Mouse (Mus musculus): ENCODE results near the gene Gsto2. TPM values are rescaled to one million over a fixed set of nuclear protein-coding genes. Genes with fewer than 3 reads are reported as not detected.
A peak's percentile ranks its signal among the peaks of the same experiment; 100 is the strongest.

The Gsto2 gene
- total RNA-seq, 2 experiments from 2014 or later: 0.33 TPM; not detected in 1

DNA sequence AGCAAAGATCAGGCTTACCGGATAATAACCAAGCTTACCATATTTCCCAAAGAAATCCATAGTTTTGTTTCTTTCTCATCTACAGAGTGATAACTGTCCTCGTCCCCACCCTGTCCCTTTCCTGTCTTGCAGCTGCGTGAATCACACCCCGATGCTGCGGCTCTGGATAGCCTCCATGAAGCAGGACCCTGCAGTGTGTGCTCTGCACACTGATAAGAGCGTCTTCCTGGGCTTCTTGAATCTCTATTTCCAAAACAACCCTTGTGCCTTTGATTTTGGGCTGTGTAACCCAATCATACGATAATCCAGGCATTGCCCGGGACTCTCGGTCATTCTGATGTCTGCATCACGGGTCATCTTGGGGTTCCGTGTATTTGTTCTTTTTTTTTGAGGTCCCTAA lies 20.6 kb downstream of the Gsto2 start:
- 0 out of 2 replicates have a peak, but pooled peaks have one; percentile 43 for ATAC-seq (replicated peaks; ENCODE audit: low FRiP score, low TSS enrichment, poor library complexity, severe bottlenecking)

DNA sequence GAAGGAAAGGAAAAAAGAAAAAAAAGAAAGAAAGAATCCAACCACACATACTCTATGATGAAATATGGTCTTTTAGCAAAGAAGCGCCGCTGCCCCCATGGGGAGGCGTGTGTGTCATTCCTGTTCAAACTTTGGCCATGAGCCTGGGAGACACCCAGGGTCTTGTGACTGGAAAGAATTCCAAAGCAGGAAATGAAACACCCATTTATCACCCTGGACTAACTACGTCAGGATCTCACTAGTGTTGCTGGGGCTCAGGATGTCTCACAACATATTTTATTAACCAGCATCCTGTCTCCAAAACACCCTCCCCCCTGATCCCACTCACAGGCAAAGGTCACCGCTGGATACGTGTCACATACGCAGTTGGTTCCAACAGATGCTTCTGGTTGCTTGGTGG lies 21.3 kb downstream of the Gsto2 start:
- no peak for ATAC-seq (replicated peaks; ENCODE audit: low FRiP score, low TSS enrichment, poor library complexity, severe bottlenecking)

DNA sequence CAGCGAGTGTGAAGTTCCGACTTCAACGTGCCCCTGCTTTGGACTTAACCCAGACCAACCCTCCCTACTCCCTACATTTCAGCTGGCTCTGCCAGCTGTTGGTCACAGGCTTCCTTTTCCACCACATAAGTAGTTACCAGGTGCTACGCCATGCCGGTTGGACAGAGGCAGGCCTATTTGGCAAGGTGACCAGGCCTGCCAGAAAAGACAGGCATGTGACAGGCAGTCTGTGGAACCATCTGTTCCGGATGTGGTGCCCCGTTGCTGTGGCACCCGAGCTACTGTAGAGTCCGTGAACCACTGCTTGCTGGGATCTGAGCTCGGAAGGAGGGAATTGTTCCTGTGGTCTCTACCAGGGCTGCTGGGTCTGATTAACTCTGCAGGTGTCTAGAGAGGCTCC lies 22.1 kb downstream of the Gsto2 start:
- peak; percentile 35; the same call in 1 of the 2 replicates for ATAC-seq (replicated peaks; ENCODE audit: low FRiP score, low TSS enrichment, poor library complexity, severe bottlenecking)

DNA sequence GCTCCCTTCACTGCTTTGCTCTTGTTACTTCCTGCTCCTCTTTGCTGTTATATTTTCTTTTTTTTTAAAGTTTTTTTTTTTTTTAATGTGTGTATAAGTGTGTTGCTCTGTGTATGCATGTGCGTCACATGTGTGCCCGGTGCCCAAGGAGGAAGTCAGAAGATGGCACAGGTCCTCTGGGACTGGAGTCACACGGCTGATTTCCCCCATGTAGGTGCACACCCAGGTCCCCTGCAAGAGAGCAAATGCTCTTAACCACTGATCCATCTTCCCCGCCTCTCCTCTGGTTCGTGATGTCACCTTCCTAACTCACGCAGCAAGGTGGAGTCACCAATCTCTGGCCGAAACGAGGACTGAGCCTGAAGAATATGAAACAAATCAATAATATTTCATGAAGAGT lies 22.7 kb downstream of the Gsto2 start:
- no peak for ATAC-seq (replicated peaks; ENCODE audit: low FRiP score, low TSS enrichment, poor library complexity, severe bottlenecking)

DNA sequence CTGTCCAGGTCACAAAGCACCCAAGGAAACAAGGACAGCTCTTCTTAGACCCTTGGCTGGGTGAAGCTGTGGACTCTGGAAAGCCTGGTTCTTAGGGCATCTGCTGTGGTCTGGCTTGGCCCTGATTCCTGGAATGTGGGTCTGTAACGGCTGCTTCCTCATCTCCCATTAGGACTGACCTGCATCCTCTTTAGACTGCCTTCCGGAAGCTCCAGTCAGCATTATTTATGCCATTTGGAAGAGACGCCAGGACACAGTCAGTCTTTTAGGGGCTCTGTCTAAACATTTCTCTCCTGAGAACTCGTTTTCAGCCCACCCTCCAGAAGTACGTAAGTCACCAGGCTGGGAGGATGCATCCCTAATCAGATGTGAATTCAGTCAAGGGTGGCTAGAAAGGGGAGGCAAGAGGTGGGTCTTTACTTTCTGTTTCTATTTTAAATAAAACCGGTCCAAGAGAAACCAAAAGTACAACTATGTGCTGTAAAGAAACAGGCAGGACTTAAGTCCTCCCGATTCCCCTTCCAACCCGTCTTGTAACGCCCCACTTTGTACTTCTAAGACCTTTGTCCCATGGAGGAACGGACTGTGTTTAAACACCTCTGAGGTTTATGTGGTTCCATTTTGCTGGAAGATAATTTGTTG lies 25.3 kb downstream of the Gsto2 start:
- no peak; the same call in 1 of the 2 replicates for ATAC-seq (replicated peaks; ENCODE audit: low FRiP score, low TSS enrichment, poor library complexity, severe bottlenecking)

DNA sequence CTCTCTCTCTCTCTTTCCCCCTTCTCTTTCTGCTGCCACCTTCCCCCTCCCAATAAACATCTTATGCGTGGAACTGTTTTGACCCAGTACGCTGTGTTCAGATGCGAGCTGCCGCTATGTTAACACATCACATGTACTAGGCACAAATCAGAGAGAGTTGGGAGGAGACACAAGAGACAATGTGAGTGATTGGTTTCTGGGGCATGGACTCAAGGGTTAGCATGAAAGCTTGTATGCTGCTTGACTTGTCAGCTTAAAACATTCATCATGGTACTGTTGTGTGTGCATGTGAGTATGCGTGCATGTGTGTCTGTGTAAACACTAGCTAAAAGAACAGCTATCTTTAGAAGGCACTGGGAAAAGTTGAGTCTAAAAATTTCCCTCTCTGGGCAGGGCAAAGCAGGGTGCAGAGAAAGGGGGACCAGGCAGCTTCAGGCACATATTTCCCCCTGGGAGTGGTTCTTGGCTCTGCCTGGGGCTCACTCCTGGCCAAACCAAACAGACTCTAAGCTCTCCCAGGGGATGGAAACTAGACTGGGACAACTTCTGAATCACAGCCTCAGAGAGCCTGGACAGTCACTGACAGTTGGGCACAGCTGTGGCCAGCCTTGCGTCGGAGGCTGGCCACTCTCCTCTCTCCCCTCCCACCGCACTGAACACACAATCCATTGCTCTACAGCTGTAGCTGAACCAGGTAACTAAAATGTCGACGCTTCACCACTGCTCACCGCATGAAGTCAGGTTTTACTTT lies 26.4 kb downstream of the Gsto2 start:
- ATAC-seq (replicated peaks; ENCODE audit: low FRiP score, low TSS enrichment, poor library complexity, severe bottlenecking): no peak

DNA sequence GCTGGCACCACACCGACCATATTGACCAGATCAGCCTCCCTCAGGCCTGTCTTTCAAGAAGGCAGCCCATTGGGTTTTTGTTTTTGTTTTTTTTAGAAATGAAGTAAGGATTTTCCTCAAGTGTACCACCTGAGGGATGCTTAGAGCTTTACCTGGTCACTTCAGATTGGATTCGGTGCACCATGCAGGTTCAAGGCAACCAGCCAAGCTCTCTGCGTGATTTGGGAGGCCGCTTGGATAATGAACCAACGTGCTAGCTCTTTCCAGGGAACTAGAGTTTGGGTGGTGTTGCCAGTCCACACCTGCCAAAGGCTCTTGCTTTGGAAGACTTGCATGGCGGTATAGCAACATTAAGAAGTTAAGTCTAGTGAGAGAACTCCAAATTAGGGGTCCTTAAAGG lies 27.8 kb downstream of the Gsto2 start:
- no peak for ATAC-seq (replicated peaks; ENCODE audit: low FRiP score, low TSS enrichment, poor library complexity, severe bottlenecking)

DNA sequence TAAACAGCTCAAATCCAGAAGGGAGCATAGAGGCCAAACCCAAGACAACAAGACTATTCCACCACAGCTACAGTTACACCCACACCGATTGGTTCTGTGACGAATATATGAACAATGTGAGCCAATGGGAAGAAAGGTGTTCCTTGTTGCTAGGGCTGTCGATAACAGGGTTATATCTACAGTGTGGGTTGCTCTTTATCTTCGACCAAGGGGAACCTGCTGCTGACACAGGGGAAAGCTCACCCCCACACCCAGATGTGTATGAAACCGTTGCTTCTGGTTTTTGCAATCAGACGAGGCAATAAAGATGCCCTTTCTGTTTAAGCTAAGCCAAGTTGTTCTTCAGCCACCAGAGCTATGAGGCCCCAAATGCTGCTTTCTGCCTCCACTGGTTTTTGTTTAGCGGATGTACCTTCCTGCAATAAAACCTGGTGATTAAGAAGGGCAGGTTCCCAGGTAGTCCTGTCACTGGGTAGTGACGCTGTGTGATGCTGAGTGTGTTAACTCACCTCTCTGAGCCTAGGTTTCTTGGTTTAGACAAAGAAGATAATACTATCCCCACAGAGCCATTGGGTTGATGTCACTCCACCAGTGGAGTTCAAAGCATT lies 33.2 kb downstream of the Gsto2 start:
- peak; percentile 90 for ATAC-seq (replicated peaks; ENCODE audit: low FRiP score, low TSS enrichment, poor library complexity, severe bottlenecking)

DNA sequence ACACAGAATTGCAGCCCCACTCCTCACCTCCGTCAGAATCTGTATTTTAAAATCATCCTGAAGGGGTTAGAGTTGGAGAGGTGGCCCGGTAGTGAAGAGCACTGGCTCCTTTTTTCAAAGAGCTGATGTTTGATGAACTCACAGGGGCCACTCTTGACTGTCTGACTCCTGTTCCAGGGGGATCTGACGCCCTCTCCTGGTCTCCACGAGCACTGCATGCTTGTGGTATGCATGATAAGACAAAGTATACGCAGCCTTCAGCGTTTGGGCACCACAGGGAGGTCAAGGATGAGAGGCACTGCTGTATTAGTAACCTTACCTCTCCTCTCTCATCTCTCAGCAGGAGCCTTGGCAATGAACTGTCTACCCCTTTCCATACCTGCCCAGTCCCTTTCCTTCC lies 34.7 kb downstream of the Gsto2 start:
- ATAC-seq (replicated peaks; ENCODE audit: low FRiP score, low TSS enrichment, poor library complexity, severe bottlenecking): peak; percentile 42; the same call in 1 of the 2 replicates

DNA sequence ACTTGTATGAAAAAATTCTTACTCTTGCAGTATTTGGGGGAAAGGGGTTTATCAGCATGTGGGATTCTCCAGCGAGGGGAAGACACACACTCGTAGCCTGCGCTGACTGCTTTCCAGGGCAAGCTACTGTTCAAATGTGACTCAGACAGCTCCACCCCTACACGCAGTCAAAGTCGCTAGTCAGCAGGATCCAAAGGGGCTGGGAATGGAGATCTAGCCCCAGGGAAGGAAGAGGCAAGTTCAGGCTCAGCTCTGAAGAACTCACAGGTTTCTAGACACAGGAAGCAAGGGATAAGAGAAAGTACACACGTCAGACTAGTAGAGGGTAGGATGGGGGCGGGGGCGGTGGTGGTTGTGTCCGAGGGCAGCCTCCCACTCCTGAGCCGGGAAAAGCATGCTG lies 35.2 kb downstream of the Gsto2 start:
- no peak for ATAC-seq (replicated peaks; ENCODE audit: low FRiP score, low TSS enrichment, poor library complexity, severe bottlenecking)

DNA sequence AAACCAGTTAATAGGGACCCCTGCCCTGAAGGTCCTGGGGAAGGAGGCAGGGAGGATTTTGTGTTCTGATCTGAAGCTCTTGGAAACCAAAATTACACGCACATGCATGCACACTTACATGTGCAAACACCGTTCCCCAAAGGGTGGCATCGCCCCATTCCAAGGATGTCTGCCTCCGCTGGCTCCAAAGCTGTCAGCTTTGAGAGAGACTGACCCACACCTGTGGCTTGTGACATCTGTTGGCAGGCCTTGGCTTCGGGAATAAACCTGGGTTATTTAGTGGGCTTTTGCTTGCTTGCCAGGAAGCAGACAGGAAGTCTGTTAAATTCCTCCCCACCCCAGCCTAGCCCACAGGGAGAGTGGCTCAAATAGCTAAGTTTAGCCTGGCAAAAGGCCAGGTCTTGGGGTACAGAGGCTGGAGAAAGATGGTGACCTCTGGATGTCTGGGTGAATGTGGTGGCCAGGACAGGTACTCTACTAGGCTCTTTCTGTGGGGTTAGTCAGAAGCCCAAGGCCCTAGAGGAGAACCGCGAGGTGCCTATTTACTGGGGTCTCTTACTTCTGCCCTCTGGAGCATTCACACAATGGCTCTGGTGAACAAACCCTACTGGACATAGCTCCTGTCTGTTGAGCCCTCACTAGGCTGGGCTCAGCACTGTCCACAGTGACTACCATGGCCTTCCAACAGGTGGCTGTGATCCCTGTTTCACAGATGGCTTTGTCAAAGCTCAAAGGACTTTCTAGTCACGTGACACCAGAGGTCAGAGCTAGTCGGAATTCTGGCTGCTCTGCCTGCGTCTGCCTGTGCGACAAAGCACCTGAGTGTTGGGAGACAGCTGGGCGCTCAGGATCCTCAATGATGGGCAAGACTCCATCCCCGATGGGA lies 37.2 kb downstream of the Gsto2 start:
- no peak for ATAC-seq (replicated peaks; ENCODE audit: low FRiP score, low TSS enrichment, poor library complexity, severe bottlenecking)

DNA sequence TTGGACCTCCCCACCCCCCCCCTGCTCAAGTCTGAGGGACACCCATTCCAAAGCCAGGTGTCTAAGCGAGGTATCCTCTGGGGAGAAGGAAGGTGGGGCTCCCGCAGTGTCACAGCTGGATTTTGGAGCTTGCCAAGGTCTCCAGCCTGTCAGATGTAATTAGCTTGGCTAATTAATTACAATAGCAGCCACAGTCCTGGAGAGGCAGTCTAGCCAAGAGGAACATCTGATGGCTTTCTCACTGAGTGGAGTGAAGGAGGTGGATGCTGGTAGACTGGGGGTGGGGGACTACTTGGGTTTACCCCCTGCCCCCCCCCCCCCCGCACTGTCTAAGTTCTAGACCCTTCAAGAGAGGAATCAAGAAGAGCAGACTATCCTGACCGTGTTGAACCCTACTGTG lies 38.3 kb downstream of the Gsto2 start:
- ATAC-seq (replicated peaks; ENCODE audit: low FRiP score, low TSS enrichment, poor library complexity, severe bottlenecking): no peak

DNA sequence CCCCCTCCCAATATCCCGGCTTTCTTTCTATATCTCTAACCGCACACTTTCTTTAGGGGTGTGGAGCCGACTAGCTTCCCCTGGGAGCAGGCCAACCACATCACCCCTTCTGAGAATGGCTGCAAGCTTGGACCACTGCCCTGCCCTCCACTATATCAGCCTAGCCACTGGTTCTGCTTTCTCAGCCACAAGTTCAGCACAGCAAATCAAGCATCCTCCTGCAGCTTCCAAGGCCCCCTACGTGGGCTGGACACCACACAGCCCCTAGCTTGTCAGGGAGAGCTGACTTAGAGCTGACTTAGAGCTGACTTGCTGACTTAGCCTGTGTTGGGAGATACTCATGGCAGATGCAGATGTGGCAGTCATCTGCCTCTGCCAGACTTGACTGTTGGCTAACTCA lies 39.7 kb downstream of the Gsto2 start:
- ATAC-seq (replicated peaks; ENCODE audit: low FRiP score, low TSS enrichment, poor library complexity, severe bottlenecking): no peak

DNA sequence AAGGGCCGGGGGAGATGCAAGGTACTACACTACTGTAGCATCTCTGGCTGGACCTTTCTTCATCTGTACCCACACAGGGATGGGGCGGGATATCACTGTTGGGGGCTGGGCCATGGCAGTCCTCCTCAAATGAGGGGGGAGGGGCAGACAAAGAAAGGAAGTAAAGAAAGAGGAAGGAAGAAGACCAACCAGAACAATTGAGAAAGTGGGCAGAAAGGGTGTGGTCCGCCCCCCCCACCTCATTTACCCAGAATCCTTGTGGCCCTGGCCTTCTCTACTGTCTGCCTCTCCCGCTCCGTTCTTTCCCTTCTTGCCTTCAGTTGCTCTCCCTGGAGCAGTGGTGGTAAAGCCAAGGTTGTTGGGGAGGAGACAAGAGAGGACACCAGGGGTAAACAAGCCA lies 40.3 kb downstream of the Gsto2 start:
- no peak for ATAC-seq (replicated peaks; ENCODE audit: low FRiP score, low TSS enrichment, poor library complexity, severe bottlenecking)

DNA sequence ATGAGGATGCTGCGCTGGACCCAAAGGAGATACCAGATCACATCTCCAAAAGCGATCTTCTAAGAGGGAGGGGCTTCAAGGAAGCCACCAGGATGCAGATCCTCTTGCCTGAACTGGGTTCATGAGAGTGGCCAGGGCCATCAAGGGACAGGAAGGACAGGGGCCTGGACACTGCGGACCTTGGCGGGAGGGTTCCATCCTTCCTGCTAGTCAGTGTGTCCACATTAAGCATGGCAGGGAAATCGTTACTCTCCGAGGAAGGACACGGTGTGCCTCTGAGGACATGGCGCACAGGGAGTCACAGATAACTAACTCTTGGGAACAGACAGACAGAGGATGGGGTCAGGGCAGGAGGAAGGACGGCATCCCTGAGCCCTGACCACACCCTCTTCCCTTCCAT lies 42.3 kb downstream of the Gsto2 start:
- ATAC-seq (replicated peaks; ENCODE audit: low FRiP score, low TSS enrichment, poor library complexity, severe bottlenecking): no peak

DNA sequence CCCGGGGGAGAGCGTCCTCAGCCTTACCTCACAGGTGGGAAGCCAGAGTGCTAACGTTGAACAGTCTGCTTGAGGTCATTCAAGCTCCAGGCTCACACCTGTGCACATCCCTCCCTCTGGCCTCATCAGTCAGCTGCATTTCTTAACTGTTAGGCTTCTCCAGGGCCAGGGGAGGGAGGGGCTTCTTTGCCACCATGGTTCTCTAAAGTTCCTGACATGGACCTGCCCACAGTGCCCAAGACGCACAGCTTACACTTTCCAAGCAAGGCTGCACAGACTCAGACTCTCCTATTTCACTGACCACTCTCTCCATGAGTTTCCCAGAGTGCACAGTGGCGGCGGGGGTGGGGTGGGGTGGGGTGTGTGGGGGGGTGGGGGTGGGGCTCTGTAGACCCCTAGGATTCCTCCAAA lies 43.6 kb downstream of the Gsto2 start:
- ATAC-seq (replicated peaks; ENCODE audit: low FRiP score, low TSS enrichment, poor library complexity, severe bottlenecking): no peak

DNA sequence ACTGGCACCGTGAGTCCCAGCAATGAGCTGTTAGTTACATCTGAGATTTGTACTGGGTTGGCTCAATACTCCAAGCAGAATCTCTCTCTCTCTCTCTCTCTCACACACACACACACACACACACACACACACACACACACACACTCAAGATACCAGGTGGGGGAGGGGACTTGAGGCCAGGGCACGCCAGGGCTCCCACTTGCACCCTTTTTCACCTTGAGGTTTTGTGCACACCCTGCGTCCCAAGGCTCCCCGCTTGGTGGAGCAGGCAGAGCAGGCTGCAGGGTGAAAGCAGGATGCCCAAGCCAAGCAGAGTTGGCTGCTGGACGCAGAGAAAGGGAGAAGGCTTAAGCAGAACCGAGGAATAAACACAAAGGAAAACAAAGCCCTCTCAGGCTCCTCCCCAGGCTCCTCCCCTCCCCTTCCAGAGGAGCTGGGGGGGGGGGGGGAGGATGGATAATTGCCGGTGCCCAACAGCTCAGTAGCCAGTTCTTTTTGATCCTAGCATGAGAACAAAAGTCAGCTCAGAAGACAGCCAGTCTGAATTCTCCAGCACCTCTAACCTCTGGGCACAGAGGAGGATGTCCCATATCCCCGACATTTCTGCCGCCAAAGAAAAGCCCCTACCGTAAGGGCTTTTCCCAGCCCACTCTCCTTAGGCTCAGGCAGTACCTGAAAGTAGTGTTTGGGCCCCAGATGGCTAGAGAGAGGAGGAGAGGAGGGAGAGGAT lies 44.2 kb downstream of the Gsto2 start:
- 0 out of 2 replicates have a peak, but pooled peaks have one; percentile 12 for ATAC-seq (replicated peaks; ENCODE audit: low FRiP score, low TSS enrichment, poor library complexity, severe bottlenecking)

DNA sequence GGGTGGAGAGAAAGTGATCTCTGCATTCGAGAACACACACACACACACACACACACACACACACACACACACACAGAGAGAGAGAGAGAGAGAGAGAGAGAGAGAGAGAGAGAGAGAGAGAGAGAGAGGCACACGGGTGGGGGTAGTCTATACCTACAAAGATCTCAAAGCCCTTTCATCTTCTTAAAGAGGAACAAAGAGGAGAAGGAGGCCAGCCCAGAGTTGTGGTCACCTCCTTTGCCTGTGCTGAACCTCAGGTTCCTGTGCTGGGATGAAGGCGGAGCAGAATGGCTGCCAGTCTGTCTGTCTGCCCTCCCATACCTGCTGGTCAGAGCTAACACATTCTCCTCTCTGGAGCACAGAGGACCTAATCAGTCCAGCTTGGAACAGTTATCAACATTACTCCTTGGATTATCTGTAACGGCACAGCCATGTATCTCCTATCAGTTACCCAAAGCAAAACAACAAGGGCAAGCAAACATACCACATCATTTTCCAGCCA lies 44.8 kb downstream of the Gsto2 start:
- peak; percentile 47 for ATAC-seq (replicated peaks; ENCODE audit: low FRiP score, low TSS enrichment, poor library complexity, severe bottlenecking)

DNA sequence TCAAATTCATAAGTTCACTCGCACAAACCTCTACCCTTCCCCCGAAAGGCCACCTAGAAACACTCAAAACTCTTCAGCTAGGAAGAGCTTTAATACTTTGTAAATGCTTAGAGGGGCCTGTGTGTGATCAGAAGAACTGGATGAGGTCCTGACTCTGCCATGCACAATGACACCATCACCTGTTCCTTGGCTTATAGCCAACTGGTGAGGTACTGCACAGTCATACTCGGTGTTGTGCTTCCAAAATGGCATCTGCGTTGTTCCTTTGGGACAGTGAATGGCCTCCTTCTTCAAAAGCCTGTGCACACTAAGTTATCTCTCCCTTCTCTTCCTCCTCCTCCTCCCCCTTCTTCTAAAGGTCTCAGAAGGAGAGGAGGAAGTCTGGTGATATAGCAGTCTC lies 45.4 kb downstream of the Gsto2 start:
- ATAC-seq (replicated peaks; ENCODE audit: low FRiP score, low TSS enrichment, poor library complexity, severe bottlenecking): no peak

Measured in megakaryocyte-erythroid progenitor cell, adult 5-6 weeks (primary cell).